Mouse (Mus musculus): ENCODE measurements around the gene Gm10295. TPM values are rescaled to one million over a fixed set of nuclear protein-coding genes. Genes with fewer than 3 reads are reported as not detected.

Gene Gm10295
- not detected in 2 replicates for polyA plus RNA-seq (2021; fragmentation: Nextera tagmentation)
- long read RNA-seq, experiment 1: 0 reads
- long read RNA-seq, experiment 2: 0 reads

DNA sequence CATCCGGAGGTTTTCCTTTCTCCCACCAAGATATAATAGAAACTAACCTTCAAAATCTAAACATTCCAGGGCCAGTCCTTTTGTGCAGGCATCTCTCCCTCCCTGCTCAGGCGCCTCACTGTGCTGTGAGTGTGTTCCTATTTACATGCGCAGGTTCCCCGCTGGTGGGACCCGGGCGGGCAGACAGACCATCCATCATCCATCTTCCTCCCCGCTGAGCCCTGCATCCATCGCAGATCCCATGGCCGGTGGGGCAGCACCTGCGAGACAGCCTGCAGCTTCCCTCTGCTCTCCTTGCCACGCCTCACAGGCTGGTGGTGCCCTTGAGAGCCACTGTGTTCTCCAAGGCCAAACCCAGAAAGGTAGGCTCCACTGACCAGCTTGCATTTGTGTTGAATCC lies at the start of gene Gm10295:
Gm10295 (minus strand) TSS at position 122 of the 400 bp plus-strand sequence.

Data from left cerebral cortex, adult 6 months (tissue).